Mouse (Mus musculus): ENCODE measurements around the gene Unc13b.
A peak's percentile ranks its signal among the peaks of the same experiment; 100 is the strongest.

- TF ChIP-seq USF1 (IDR thresholded peaks at IDR 0.05; ENCODE audit: low read depth) (no peak), POLR2A (IDR thresholded peaks at IDR 0.05; ENCODE audit: insufficient read length, low read depth) (peak; percentile 73), TCF12 (IDR thresholded peaks at IDR 0.05; ENCODE audit: insufficient read depth, poor library complexity, severe bottlenecking) (no peak), TCF3 (IDR thresholded peaks at IDR 0.05; ENCODE audit: insufficient read length, low read depth) (no peak)
Observed at GRCm38 (mm10) chr4:43031237-43031995, 27.3 kb upstream of the Unc13b start, which contains the start of gene Stoml2.
